Mouse (Mus musculus) intestine, postnatal 0 days (tissue): Measurements from ENCODE around the gene Atxn7l3. TPM values are rescaled to one million over a fixed set of nuclear protein-coding genes. Genes with fewer than 3 reads are reported as not detected.

Source experiments
- ATAC-seq: fragments of 200-750 bp; cut with Nextera tagmentation; 2 replicates; pipeline ENCODE4 v1.8.0; 2017; ENCODE audit warnings: mild to moderate bottlenecking, moderate TSS enrichment, moderate library complexity
- H3K27ac ChIP-seq: fragments of 300-500 bp; sonication (generic); 2 replicates; pipeline ENCODE4 v1.5.1; 2014; ENCODE audit warnings: mild to moderate bottlenecking, low read depth, low read length, moderate library complexity
- H3K27me3 ChIP-seq: fragments of 300-500 bp; sonication (generic); replicated peaks from 2 replicates; pipeline ENCODE4 v1.6.1; 2014; ENCODE audit warnings: low read length, mixed read lengths; ENCODE audit not compliant: control insufficient read depth, insufficient read depth
- H3K36me3 ChIP-seq: fragments of 300-500 bp; sonication (generic); 2 replicates; pipeline ENCODE4 v1.6.1; 2014; ENCODE audit warnings: mild to moderate bottlenecking, moderate library complexity; ENCODE audit not compliant: control insufficient read depth, insufficient read depth
- H3K4me1 ChIP-seq: fragments of 300-500 bp; sonication (generic); replicated peaks from 2 replicates; pipeline ENCODE4 v1.6.1; 2014; ENCODE audit warnings: antibody characterized with exemption, low read length, mixed read lengths; ENCODE audit not compliant: control insufficient read depth, insufficient read depth
- H3K4me2 ChIP-seq: fragments of 300-500 bp; sonication (generic); replicated peaks from 2 replicates; pipeline ENCODE4 v1.6.1; 2014; ENCODE audit warnings: low read depth, mild to moderate bottlenecking, moderate library complexity
- H3K4me3 ChIP-seq: fragments of 300-500 bp; sonication (generic); 2 replicates; pipeline ENCODE4 v1.5.1; 2014; ENCODE audit warnings: low read depth, low read length
- H3K9ac ChIP-seq: fragments of 300-500 bp; sonication (generic); 2 replicates; pipeline ENCODE4 v1.6.1; 2014; ENCODE audit warnings: mild to moderate bottlenecking, low read depth, low read length
- H3K9me3 ChIP-seq: fragments of 300-500 bp; sonication (generic); 2 replicates; pipeline ENCODE4 v1.6.1; 2016; ENCODE audit warnings: mixed run types; ENCODE audit not compliant: control insufficient read depth
- CTCF ChIP-seq: sonication (generic); IDR thresholded peaks from 2 replicates; pipeline ENCODE4 v1.5.1; 2016; ENCODE audit warnings: low read depth, mild to moderate bottlenecking, control low read depth, antibody characterized with exemption, moderate library complexity
- WGBS: fragments of 180-500 bp; shearing (Covaris S2); extraction: QIAGEN DNeasy Blood & Tissue Kit; methylation state at CpG from one replicate; pipeline ENCODE4 v1.1.7; 2014; 5-methylcytosine and 5-hydroxymethylcytosine counted together
- polyA plus RNA-seq: library from polyadenylated mRNA; unstranded; fragments of >200 nt; fragmentation: Nextera tagmentation; extraction: Ambion mirVana; gene quantifications from 2 replicates; pipeline ENCODE4 v1.2.1, GENCODE M21; 2015

Gene Atxn7l3
- polyA plus RNA-seq, 1 experiment from 2014 or later, result 8.6 TPM

- peaks cover 61% of the 10 kb centered on the region for H3K36me3 ChIP-seq
- H3K4me3 ChIP-seq, result peak overlapping the region; percentile 15
- WGBS, result 47% methylated on average over 34 of the region's 38 CpGs
- H3K27ac ChIP-seq, result peak overlapping the region; percentile 57; the same call in 1 of the 2 replicates
- no peaks in the 10 kb centered on the region for H3K9me3 ChIP-seq
- 0 out of 2 replicates have a peak overlapping the region, but pooled peaks have one; percentile 22 for H3K9ac ChIP-seq
- no peak for ATAC-seq
- H3K27me3 ChIP-seq, result no peaks in the 10 kb centered on the region
- peak overlapping the region; percentile 75 for H3K4me2 ChIP-seq
- no peak for TF ChIP-seq CTCF
- no peaks in the 10 kb centered on the region; the same call in 1 of the 2 replicates for H3K4me1 ChIP-seq
These were observed 14.6 kb upstream of the Atxn7l3 start for GRCm38 (mm10) chr11:102310768-102311695.

DNA sequence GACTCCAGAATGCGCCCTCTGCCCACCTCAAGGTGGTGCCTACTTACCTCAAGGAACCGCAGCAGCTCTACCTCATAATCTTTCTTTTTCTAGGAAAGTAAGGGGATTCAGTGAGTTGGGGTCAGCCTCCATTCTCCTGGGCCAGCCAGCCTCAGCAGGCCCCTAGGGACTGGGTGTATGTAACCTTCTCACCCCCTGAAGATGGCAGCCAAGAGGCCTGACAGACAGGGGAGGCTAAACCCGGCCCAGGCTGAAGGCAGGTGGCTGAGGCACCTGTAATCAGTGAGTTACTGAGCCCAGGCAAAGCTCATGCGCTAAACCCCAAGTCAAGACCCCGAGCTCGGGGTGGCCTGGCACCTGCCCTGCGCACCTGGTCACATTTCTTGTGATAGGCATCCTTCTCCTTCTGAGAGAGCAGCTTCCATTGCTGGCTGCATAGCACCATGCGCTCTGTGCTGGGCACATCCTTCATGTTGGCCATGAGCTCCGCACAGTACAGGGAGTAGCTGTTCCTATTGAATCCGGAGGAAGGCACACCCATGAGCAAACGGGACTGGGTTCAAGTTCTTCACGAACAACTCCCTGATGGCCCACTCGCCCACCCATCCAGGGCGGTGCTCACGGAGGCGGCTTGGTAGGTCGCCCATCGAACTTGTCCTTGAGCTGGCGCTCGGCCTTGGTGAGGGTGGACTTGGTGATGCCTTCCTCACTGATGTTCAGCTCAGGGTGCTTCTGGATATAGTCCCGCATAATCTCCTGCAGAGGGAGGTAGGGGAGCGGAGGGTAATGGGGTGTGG, 13.6 kb upstream of the Atxn7l3 start:
- peak; percentile 31; the same call in 1 of the 2 replicates for TF ChIP-seq CTCF
- Histone ChIP-seq H3K4me1 (no peaks in the 10 kb centered on the region; the same call in 1 of the 2 replicates), H3K4me2 (peak overlapping the region; percentile 75), H3K4me3 (peak overlapping the region; percentile 39), H3K9ac (0 out of 2 replicates have a peak overlapping the region, but pooled peaks have one; percentile 34), H3K9me3 (no peaks in the 10 kb centered on the region), H3K27me3 (no peaks in the 10 kb centered on the region), H3K27ac (peak overlapping the region; percentile 62; the same call in 1 of the 2 replicates), H3K36me3 (peaks cover 62% of the 10 kb centered on the region)
- no peak for ATAC-seq
- 74% methylated on average over 22 of the region's 22 CpGs for WGBS

DNA sequence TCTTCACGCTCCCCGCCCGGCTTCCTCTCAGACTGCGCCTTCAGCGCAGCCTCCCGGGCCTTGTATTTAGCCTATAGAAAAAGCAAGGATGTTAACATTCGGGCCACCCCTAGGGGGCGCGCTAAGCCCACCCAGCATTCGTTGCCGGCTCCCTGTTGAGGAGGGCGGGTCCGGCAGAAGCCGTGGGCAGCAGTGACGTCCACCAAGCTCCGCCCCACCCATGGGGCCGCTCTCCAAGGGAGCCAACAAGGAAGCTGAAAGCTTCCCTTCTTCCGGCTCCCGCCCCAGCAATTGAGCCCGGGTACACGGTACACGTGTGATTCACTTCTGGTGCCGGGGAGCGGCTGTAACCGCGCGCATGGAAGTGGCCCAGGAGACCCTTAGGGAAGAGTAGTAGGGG, 12.5 kb upstream of the Atxn7l3 start:
- H3K36me3 ChIP-seq, result peaks cover 55% of the 10 kb centered on the region

DNA sequence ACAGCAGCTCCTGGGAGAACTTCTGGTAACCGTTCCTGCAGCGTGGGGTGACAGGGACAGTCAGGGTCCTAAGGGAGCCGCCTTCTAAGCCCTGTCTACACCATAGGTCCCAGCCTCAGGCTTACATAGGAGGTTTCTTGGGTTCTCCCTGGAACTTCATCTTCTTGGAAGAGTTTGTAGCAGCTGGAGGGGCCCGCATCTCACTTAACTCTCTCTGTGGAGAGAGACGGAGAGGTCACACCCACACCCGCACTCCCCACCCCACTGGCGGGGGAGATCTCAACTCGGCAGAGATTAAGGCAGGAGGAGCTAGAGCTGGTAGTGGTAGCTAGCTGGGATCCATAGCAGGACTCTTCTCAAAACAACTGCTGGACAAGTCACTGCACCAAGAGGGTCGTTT, 11.7 kb upstream of the Atxn7l3 start:
- WGBS, result 77% methylated on average over 9 of the region's 9 CpGs
- Histone ChIP-seq H3K4me3 (no peak overlapping the region), H3K4me1 (no peaks in the 10 kb centered on the region; the same call in 1 of the 2 replicates), H3K4me2 (no peak overlapping the region), H3K27me3 (no peaks in the 10 kb centered on the region), H3K27ac (no peak overlapping the region), H3K9ac (no peak overlapping the region), H3K36me3 (peaks cover 46% of the 10 kb centered on the region), H3K9me3 (no peaks in the 10 kb centered on the region)
- no peak for ATAC-seq
- no peak for TF ChIP-seq CTCF

More for the DNA sequence above, 12.5 kb upstream of the Atxn7l3 start:
- Histone ChIP-seq H3K9ac (0 out of 2 replicates have a peak overlapping the region, but pooled peaks have one; percentile 34), H3K4me1 (no peaks in the 10 kb centered on the region; the same call in 1 of the 2 replicates), H3K9me3 (no peaks in the 10 kb centered on the region), H3K27me3 (no peaks in the 10 kb centered on the region), H3K4me3 (peak overlapping the region; percentile 39), H3K4me2 (peak overlapping the region; percentile 75), H3K27ac (peak overlapping the region; percentile 62)
- peak; percentile 100 for TF ChIP-seq CTCF
- peak; percentile 91 for ATAC-seq
- 2% methylated on average over 27 of the region's 27 CpGs for WGBS

- H3K27me3 ChIP-seq, result no peaks in the 10 kb centered on the region
- ATAC-seq, result no peak
- H3K9me3 ChIP-seq, result no peaks in the 10 kb centered on the region
- no peaks in the 10 kb centered on the region for H3K4me1 ChIP-seq
- H3K9ac ChIP-seq, result no peak overlapping the region
- no peak for TF ChIP-seq CTCF
- H3K4me3 ChIP-seq, result no peak overlapping the region
- peaks cover 26% of the 10 kb centered on the region for H3K36me3 ChIP-seq
- WGBS, result 67% methylated on average over 3 of the region's 3 CpGs
- no peak overlapping the region for H3K27ac ChIP-seq
- no peak overlapping the region for H3K4me2 ChIP-seq
These were observed 8.9 kb upstream of the Atxn7l3 start for GRCm38 (mm10) chr11:102305359-102305758.

GRCm38 (mm10) chr11:102304141-102304540, 7.7 kb upstream of the Atxn7l3 start:
- TF ChIP-seq CTCF, result no peak
- H3K36me3 ChIP-seq, result peaks cover 21% of the 10 kb centered on the region
- H3K9ac ChIP-seq, result no peak overlapping the region
- no peak overlapping the region for H3K4me3 ChIP-seq
- no peaks in the 10 kb centered on the region for H3K4me1 ChIP-seq
- H3K9me3 ChIP-seq, result no peaks in the 10 kb centered on the region
- ATAC-seq, result no peak
- H3K4me2 ChIP-seq, result no peak overlapping the region
- 38% methylated on average over 2 of the region's 2 CpGs for WGBS
- H3K27ac ChIP-seq, result no peak overlapping the region
- no peaks in the 10 kb centered on the region for H3K27me3 ChIP-seq
